Mouse (Mus musculus) limb, embryonic 10.5 days (tissue): ENCODE measurements around the gene Mapk1. TPM values are rescaled to one million over a fixed set of nuclear protein-coding genes. Genes with fewer than 3 reads are reported as not detected.

Experiments used
- DNase-seq: peaks from one replicate; pipeline ENCODE4 v3.0.0-alpha.2; 2017; ENCODE audit warnings: low spot score
- H3K27ac ChIP-seq: fragments of 300-500 bp; sonication (generic); 2 replicates; pipeline ENCODE4 v1.5.1; 2016; ENCODE audit warnings: mild to moderate bottlenecking
- H3K27me3 ChIP-seq: fragments of 300-500 bp; sonication (generic); 2 replicates; pipeline ENCODE4 v1.6.1; 2016; ENCODE audit warnings: low read depth, mild to moderate bottlenecking; ENCODE audit not compliant: poor library complexity, severe bottlenecking
- H3K36me3 ChIP-seq: fragments of 300-500 bp; sonication (generic); 2 replicates; pipeline ENCODE4 v1.6.1; 2016; ENCODE audit warnings: mild to moderate bottlenecking, moderate library complexity
- H3K4me1 ChIP-seq: fragments of 300-500 bp; sonication (generic); 2 replicates; pipeline ENCODE4 v1.6.1; 2016
- H3K4me3 ChIP-seq: fragments of 300-500 bp; sonication (generic); 2 replicates; pipeline ENCODE4 v1.5.1; 2016; ENCODE audit warnings: mild to moderate bottlenecking, moderate library complexity
- H3K9me3 ChIP-seq: fragments of 300-500 bp; sonication (generic); replicated peaks from 2 replicates; pipeline ENCODE4 v1.6.1; 2016; ENCODE audit warnings: mild to moderate bottlenecking
- WGBS: fragments of 180-500 bp; shearing (Covaris S2); methylation state at CpG from one replicate; pipeline ENCODE4 v1.1.7; 2016; 5-methylcytosine and 5-hydroxymethylcytosine counted together
- polyA plus RNA-seq: library from polyadenylated mRNA; unstranded; fragments of >200 nt; fragmentation: Nextera tagmentation; extraction: Ambion mirVana; gene quantifications from 2 replicates; pipeline ENCODE4 v1.2.1, GENCODE M21; 2016

Mapk1 gene
- polyA plus RNA-seq, 1 experiment from 2014 or later, result 138 TPM

GRCm38 (mm10) chr16:17070716-17071115 is 87.5 kb downstream of the Mapk1 start:
- 58% methylated on average over 6 of the region's 6 CpGs for WGBS
- H3K36me3 ChIP-seq, result peaks cover 44% of the 10 kb centered on the region
- no peaks in the 10 kb centered on the region for H3K9me3 ChIP-seq
- peaks cover 19% of the 10 kb centered on the region for H3K4me1 ChIP-seq
- peak; percentile 47 for DNase-seq
- peak overlapping the region; percentile 98 for H3K27ac ChIP-seq
- H3K27me3 ChIP-seq, result no peaks in the 10 kb centered on the region
- H3K4me3 ChIP-seq, result peak overlapping the region; percentile 91

- DNase-seq, result no peak
- H3K36me3 ChIP-seq, result peaks cover 67% of the 10 kb centered on the region
- H3K9me3 ChIP-seq, result no peaks in the 10 kb centered on the region
- no peaks in the 10 kb centered on the region for H3K27me3 ChIP-seq
- WGBS, result 92% methylated on average over 7 of the region's 7 CpGs
- H3K4me3 ChIP-seq, result no peak overlapping the region
- no peak overlapping the region for H3K27ac ChIP-seq
- H3K4me1 ChIP-seq, result peaks cover 19% of the 10 kb centered on the region
Measured at GRCm38 (mm10) chr16:17073000-17073399, 89.8 kb downstream of the Mapk1 start.

- WGBS, result 99% methylated on average over 2 of the region's 2 CpGs
- Histone ChIP-seq H3K36me3 (peaks cover 92% of the 10 kb centered on the region), H3K4me1 (peaks cover 4% of the 10 kb centered on the region)
Measured at GRCm38 (mm10) chr16:17076301-17076700, 93.1 kb downstream of the Mapk1 start.

DNA sequence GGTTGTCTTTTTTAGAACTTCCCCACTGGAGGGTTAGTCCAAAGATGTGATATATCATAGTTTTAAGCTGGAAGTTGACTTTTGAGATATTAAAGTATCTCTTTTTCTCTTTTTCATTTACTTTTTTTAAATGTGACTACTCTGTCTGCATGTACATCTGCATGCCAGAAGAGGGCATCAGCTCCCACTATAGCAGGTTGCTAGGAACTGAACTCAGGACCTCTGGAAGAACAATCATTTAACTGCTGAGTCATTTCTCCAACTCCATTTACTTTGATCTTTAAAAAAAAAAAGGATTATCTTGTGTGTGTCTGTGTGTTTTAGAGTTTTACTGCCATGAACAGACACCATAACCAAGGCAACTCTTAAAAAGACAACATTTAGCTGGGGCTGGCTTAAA is 93.7 kb downstream of the Mapk1 start:
- DNase-seq, result no peak
- peaks cover 94% of the 10 kb centered on the region for H3K36me3 ChIP-seq
- 0 out of 2 replicates have a peak, but pooled peaks cover under 1% of the 10 kb centered on the region for H3K4me1 ChIP-seq
- H3K27me3 ChIP-seq, result no peaks in the 10 kb centered on the region
- H3K4me3 ChIP-seq, result no peak overlapping the region
- no peaks in the 10 kb centered on the region for H3K9me3 ChIP-seq
- H3K27ac ChIP-seq, result no peak overlapping the region

More at GRCm38 (mm10) chr16:17076301-17076700, 93.1 kb downstream of the Mapk1 start:
- Histone ChIP-seq H3K9me3 (no peaks in the 10 kb centered on the region), H3K27ac (no peak overlapping the region), H3K4me3 (no peak overlapping the region), H3K27me3 (no peaks in the 10 kb centered on the region)
- DNase-seq, result no peak

GRCm38 (mm10) chr16:17078101-17078500 is 94.9 kb downstream of the Mapk1 start:
- Histone ChIP-seq H3K4me1 (no peaks in the 10 kb centered on the region), H3K4me3 (no peak overlapping the region), H3K9me3 (no peaks in the 10 kb centered on the region), H3K27me3 (no peaks in the 10 kb centered on the region), H3K36me3 (peaks cover 96% of the 10 kb centered on the region), H3K27ac (no peak overlapping the region)
- DNase-seq, result no peak
- 94% methylated on average over 7 of the region's 7 CpGs for WGBS

DNA sequence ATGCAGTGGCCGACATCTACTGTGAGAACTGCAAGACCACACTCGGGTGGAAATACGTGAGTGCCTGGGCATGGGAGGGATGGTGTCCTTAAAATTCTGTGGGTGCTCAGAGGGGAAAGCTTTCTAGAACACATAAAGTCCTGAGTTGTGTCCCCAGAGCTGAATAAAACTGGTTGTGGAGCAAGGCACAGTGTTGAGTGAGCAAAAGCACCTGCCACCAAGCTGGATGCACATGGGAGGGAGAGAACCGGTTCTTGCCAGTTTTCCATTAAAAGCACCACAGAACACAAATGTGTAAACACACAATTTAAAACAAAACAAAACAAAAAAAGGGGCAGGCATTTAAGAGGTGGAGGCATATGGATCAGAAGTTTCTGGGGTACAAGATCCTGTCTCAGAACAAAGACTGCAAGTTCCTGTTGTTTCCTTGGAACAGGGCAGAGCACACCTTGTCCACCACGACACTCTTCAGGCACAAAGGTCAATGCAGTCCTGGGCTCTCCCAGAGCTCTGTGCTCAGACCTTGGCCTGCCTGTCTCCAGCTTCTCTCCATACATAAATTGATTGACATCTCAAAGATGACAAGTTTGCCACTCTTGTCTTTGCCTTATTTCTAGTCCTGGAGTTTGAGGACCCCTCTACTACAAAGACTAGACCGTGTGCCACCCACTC is 99.1 kb downstream of the Mapk1 start:
- Histone ChIP-seq H3K4me3 (no peak overlapping the region), H3K36me3 (peaks cover 97% of the 10 kb centered on the region), H3K9me3 (no peaks in the 10 kb centered on the region), H3K27me3 (no peaks in the 10 kb centered on the region), H3K4me1 (no peaks in the 10 kb centered on the region), H3K27ac (no peak overlapping the region)
- WGBS, result 90% methylated on average over 6 of the region's 6 CpGs
- no peak for DNase-seq

GRCm38 (mm10) chr16:17085636-17086035 is 102.5 kb downstream of the Mapk1 start:
- DNase-seq, result no peak
- no peaks in the 10 kb centered on the region for H3K4me1 ChIP-seq
- no peaks in the 10 kb centered on the region for H3K27me3 ChIP-seq
- no peaks in the 10 kb centered on the region for H3K9me3 ChIP-seq
- WGBS, result 97% methylated on average over 4 of the region's 4 CpGs
- H3K4me3 ChIP-seq, result no peak overlapping the region
- H3K36me3 ChIP-seq, result peaks cover 99% of the 10 kb centered on the region
- no peak overlapping the region for H3K27ac ChIP-seq

GRCm38 (mm10) chr16:17086241-17086640 is 103.1 kb downstream of the Mapk1 start:
- H3K36me3 ChIP-seq, result peaks cover 100% of the 10 kb centered on the region
- no peaks in the 10 kb centered on the region for H3K9me3 ChIP-seq
- no peak overlapping the region for H3K4me3 ChIP-seq
- H3K27ac ChIP-seq, result no peak overlapping the region
- no peaks in the 10 kb centered on the region for H3K4me1 ChIP-seq
- DNase-seq, result no peak
- 90% methylated on average over 3 of the region's 3 CpGs for WGBS
- H3K27me3 ChIP-seq, result no peaks in the 10 kb centered on the region

DNA sequence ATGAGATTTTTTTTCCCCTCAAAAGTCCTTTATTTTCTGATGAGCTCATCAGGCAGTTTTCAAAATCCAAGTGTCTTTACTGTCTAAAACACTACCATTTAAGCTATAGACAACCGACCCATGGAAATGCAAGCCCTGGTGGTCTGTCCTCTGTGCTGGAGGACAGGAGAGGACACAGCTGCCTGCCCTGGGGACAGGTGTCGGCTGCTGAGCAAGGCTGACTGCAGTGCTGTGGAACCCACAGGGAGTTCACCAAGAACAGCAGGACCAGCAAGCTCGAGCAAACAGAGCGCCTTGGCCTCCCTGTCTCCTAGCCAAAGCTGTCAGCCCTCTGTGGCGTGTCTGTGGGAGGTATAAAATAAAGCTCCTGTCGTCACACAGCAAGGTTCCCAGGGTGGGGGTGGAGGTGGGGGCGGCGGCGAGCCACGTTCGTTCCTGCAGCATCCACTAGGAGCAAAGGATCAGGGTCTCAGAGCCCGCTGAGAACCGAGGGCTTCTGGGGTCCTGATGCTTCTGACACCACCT is 103.5 kb downstream of the Mapk1 start:
- Histone ChIP-seq H3K4me1 (no peaks in the 10 kb centered on the region), H3K9me3 (no peaks in the 10 kb centered on the region), H3K36me3 (peaks cover 100% of the 10 kb centered on the region), H3K27me3 (no peaks in the 10 kb centered on the region), H3K27ac (no peak overlapping the region), H3K4me3 (no peak overlapping the region)
- WGBS, result 85% methylated on average over 13 of the region's 13 CpGs
- no peak for DNase-seq

DNA sequence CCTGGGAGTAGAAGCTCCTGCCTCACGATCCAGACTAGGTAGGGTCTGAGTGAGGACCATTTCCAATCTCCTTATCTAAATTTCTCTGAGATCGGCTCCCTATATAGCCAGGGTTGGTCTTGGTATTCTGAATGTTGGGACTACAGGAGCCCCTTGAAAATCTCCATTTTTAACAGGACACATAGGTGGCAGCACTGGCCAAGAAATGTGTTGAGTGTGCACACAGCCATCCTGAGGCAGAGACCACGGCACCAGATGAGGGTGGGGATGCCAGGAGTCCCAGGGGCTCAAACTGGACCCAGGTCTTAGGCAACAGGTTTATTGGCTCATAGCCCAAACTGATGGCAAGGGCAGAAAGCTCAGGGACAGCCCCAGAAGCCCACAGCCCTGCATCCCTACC is 105.2 kb downstream of the Mapk1 start:
- Histone ChIP-seq H3K4me1 (no peaks in the 10 kb centered on the region), H3K4me3 (no peak overlapping the region), H3K36me3 (peaks cover 100% of the 10 kb centered on the region), H3K27ac (no peak overlapping the region), H3K27me3 (no peaks in the 10 kb centered on the region), H3K9me3 (no peaks in the 10 kb centered on the region)
- no peak for DNase-seq
- 85% methylated on average over 3 of the region's 3 CpGs for WGBS

GRCm38 (mm10) chr16:17096938-17097337 is 113.8 kb downstream of the Mapk1 start:
- Histone ChIP-seq H3K9me3 (no peaks in the 10 kb centered on the region), H3K36me3 (peaks cover 99% of the 10 kb centered on the region), H3K4me1 (no peaks in the 10 kb centered on the region), H3K4me3 (no peak overlapping the region), H3K27me3 (no peaks in the 10 kb centered on the region), H3K27ac (no peak overlapping the region)
- DNase-seq, result no peak
- 93% methylated on average over 3 of the region's 3 CpGs for WGBS
